Mouse (Mus musculus): Measurements from ENCODE around the gene Rnd2. TPM values are rescaled to one million over a fixed set of nuclear protein-coding genes. Genes with fewer than 3 reads are reported as not detected.
A peak's percentile ranks its signal among the peaks of the same experiment; 100 is the strongest.
"Not testable (repeated sequence)": the region's sequence is repeated elsewhere in the genome, so short reads cannot be mapped to it uniquely, and the experiment has no call there.

Gene Rnd2
- polyA plus RNA-seq, 1 experiment from 2014 or later: 7.9 TPM

DNA sequence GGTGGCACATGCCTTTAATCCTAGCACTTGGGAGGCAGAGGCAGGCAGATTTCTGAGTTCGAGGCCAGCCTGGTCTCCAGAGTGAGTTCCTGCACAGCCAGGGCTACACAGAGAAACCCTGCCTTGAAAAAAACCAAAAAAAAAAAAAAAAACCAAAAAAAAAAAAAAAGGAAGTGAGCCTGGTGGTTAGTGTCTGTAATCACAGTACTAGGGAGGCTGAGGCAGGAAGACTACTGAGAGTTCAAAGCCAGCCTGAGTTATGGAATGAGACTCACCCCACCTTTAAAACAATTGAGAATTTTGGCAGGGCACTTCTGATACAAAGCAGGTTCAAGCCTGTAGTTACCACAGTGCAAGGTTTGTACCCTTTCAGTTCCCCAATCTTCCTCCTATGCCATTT, 8.9 kb downstream of the Rnd2 start:
- H3K4me3 ChIP-seq; H3K27me3 ChIP-seq; H3K9me3 ChIP-seq; H3K27ac ChIP-seq; H3K36me3 ChIP-seq; H3K4me2 ChIP-seq; H3K9ac ChIP-seq; ATAC-seq (ENCODE audit: borderline replicate concordance, extremely low read depth, low FRiP score, low TSS enrichment); H3K4me1 ChIP-seq: not testable (repeated sequence)
- 75% methylated on average over 1 of the region's 1 CpGs for WGBS

DNA sequence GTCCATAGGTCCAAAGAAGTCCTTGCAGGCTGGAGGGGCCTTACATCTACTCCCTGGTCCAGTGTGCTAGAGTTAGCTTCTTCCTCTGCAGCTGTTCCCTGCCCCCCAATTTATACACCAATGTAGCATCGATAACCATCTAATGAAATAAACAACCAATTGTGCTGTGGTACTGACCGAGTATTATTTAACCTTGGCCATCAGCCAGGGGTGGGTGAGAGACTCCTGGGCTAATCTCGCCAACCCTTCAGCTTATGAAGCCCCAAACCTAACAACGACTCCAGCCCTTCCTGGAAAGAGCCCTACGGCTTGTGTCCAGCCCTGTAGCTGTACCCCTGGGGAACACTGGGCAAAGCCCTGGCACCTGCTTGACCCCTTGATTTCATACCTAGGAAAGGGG, 9.5 kb downstream of the Rnd2 start:
- no peak overlapping the region for H3K4me2 ChIP-seq
- no peaks in the 10 kb centered on the region for H3K36me3 ChIP-seq
- WGBS: 58% methylated on average over 5 of the region's 5 CpGs
- H3K4me1 ChIP-seq: peaks cover 4% of the 10 kb centered on the region; the same call in 1 of the 2 replicates
- no peak overlapping the region for H3K9ac ChIP-seq
- ATAC-seq (ENCODE audit: borderline replicate concordance, extremely low read depth, low FRiP score, low TSS enrichment): no peak
- H3K9me3 ChIP-seq: no peaks in the 10 kb centered on the region
- H3K27ac ChIP-seq: no peak overlapping the region
- no peaks in the 10 kb centered on the region for H3K27me3 ChIP-seq
- no peak overlapping the region for H3K4me3 ChIP-seq

DNA sequence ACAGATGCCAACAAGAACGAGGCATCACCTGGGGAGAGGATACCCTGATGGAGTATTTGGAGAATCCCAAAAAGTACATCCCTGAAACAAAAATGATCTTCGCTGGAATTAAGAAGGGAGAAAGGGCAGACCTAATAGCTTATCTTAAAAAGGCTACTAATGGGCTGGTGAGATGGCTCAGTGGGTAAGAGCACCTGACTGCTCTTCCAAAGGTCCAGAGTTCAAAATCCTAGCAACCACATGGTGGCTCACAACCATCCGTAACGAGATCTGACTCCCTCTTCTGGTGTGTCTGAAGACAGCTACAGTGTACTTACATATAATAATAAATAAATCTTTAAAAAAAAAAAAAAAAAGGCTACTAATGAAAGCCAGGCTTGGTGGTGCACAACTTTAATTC, 11.6 kb downstream of the Rnd2 start:
- H3K27ac ChIP-seq; H3K9ac ChIP-seq; H3K4me2 ChIP-seq; H3K4me3 ChIP-seq; H3K36me3 ChIP-seq; ATAC-seq (ENCODE audit: borderline replicate concordance, extremely low read depth, low FRiP score, low TSS enrichment); H3K4me1 ChIP-seq; H3K27me3 ChIP-seq; H3K9me3 ChIP-seq: not testable (repeated sequence)
- 79% methylated on average over 4 of the region's 4 CpGs for WGBS

DNA sequence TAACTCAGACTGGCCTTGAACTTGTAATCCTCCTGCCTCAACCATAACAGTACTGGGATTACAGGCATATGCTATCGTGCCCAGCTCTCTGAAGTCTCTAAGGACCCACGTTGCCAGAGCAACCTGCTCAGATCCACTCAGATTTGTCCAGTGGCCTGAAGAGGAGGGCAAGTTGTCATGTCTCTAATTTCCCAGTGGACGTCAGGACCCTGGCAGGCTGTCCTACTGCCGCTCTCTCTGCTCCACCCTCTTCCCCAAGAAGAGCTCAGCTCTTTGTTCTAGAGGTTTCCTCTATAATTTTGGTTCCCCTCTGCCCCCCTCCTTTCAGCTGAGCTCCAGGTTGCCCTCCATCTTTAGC, 12.4 kb downstream of the Rnd2 start:
- no peak for ATAC-seq (ENCODE audit: borderline replicate concordance, extremely low read depth, low FRiP score, low TSS enrichment)

DNA sequence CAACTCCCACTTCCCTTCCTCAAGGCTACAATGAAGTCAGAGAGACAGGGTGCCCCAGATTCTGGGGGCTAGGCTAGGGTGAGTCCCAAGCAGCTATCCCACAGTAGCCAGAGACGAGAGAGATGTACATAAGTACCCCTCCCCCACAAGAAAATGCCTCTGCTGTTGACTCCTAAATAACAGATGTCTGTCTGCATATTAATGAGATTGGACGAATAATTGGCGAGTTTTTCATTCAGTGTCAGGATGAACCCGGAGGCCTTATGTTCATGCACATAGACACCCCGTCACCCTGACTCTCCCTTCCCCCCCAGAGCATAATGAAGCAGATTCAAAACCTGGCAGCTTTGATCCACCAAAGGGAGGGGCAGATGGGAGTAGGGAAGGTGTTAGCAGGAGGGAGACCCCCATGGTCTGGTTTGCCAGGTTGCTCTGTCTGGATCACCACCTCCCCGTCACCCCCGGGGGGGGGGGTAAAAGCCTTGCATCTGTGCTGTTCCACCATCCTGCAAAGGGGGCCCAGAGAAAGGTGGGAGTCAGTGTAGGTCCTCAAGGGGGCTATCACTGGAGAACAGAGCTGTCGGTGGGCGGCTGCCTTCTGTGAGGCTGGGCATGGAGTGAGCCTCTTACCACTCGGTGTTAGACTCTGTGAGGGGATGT, 12.9 kb downstream of the Rnd2 start:
- no peak overlapping the region for H3K4me2 ChIP-seq
- H3K4me3 ChIP-seq: no peak overlapping the region
- ATAC-seq (ENCODE audit: borderline replicate concordance, extremely low read depth, low FRiP score, low TSS enrichment): no peak
- no peaks in the 10 kb centered on the region for H3K27me3 ChIP-seq
- H3K9ac ChIP-seq: no peak overlapping the region
- 55% methylated on average over 10 of the region's 10 CpGs for WGBS
- H3K27ac ChIP-seq: no peak overlapping the region
- no peaks in the 10 kb centered on the region for H3K36me3 ChIP-seq
- no peaks in the 10 kb centered on the region for H3K9me3 ChIP-seq
- peaks cover 7% of the 10 kb centered on the region; the same call in 1 of the 2 replicates for H3K4me1 ChIP-seq

More for the DNA sequence above, 12.4 kb downstream of the Rnd2 start:
- Histone ChIP-seq H3K4me2 (no peak overlapping the region), H3K9me3 (no peaks in the 10 kb centered on the region), H3K9ac (no peak overlapping the region), H3K27me3 (no peaks in the 10 kb centered on the region), H3K4me3 (no peak overlapping the region), H3K27ac (no peak overlapping the region), H3K36me3 (no peaks in the 10 kb centered on the region), H3K4me1 (peaks cover 7% of the 10 kb centered on the region; the same call in 1 of the 2 replicates)
- 43% methylated on average over 4 of the region's 4 CpGs for WGBS

DNA sequence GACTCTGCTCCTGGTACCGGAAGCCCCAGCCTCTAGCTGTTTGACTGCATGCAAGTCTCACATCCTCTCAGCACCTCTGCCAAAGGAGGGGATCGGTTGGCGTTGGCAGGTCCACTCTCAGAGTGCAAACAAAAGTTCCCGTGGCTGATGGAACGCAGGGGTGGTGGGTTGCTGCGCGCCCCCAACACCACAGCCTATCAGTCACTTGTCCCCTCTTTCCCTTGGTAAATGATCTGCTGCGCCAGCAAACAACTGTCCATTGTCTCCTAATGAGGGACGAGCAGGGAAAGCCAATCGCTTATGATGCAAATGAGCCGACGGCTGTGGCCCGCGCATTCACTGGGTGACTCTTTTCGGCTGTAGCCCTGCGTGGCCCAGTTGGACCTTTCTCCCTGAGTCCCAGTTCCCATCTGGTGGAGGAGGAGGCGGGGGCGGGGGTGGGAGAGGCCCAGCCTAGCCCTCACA, 14.4 kb downstream of the Rnd2 start:
- Histone ChIP-seq H3K4me3 (0 out of 2 replicates have a peak overlapping the region, but pooled peaks have one; percentile 12), H3K27ac (no peak overlapping the region), H3K27me3 (no peaks in the 10 kb centered on the region), H3K9me3 (no peaks in the 10 kb centered on the region), H3K4me1 (peaks cover 7% of the 10 kb centered on the region; the same call in 1 of the 2 replicates), H3K9ac (no peak overlapping the region), H3K4me2 (peak overlapping the region; percentile 38), H3K36me3 (no peaks in the 10 kb centered on the region)
- WGBS: 6% methylated on average over 18 of the region's 18 CpGs
- ATAC-seq (ENCODE audit: borderline replicate concordance, extremely low read depth, low FRiP score, low TSS enrichment): no peak

DNA sequence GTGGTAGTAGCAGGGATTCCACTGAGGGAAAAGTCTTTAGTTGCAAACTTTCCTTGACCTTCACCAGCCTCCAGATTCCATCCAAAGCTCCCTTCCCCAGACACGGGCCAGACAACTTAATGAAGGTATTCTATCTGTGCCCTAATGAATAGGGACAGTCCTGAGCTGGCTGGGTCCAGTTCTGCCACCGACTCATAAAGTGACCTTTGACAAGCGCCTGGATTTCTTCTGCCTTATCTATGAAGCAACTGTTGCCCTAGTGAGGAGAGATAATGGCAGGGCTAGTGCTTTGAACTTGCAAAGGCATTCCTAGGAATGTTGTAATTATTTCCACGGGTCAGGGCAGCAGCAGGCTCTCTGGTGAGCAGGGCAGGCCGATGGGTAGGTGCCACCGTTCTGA, 16.1 kb downstream of the Rnd2 start:
- H3K4me3 ChIP-seq: no peak overlapping the region
- no peaks in the 10 kb centered on the region for H3K27me3 ChIP-seq
- no peak overlapping the region for H3K9ac ChIP-seq
- no peaks in the 10 kb centered on the region for H3K9me3 ChIP-seq
- H3K36me3 ChIP-seq: no peaks in the 10 kb centered on the region
- H3K27ac ChIP-seq: no peak overlapping the region
- WGBS: 16% methylated on average over 6 of the region's 6 CpGs
- ATAC-seq (ENCODE audit: borderline replicate concordance, extremely low read depth, low FRiP score, low TSS enrichment): no peak
- H3K4me1 ChIP-seq: peaks cover 7% of the 10 kb centered on the region; the same call in 1 of the 2 replicates
- H3K4me2 ChIP-seq: no peak overlapping the region

DNA sequence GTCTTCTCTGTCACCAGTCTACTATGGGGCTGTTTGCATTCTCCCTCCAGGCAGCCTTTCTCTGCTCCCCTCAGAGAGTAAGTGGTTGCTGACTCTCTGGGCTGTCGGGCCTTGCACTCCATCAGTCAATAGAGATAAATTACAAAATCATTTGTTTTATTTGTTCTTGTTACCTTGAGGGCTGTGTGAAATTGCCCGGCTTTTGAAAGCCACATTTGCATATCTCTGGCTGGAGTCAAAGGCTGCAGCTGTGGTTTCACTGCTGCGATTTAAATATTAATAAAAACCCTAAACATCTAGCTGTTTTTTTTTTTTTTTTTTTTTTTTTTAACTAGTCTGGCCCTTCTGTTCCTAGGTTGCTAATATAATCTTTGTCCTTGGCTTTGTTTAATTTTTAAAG, 19.0 kb downstream of the Rnd2 start:
- 24% methylated on average over 3 of the region's 3 CpGs for WGBS

DNA sequence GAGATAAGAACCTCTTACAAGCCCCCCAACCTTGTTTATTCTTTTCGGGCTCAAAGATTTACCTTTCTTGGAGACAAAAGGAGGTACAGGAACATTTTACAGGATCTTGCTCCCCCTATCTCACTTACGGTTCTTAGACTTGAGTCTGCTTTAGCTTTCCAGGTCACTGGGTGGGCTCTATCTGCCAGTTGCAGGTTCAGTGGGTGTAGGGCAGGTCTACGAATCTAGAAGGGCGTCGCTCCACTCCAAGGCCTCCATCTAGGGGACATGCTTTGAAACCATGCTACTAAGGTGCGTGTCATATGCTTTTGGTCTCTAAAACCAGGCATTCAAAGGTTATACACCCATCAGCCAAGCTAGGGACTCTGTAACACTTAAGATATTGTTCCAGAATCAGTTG, 19.4 kb downstream of the Rnd2 start:
- Histone ChIP-seq H3K36me3 (peaks cover 17% of the 10 kb centered on the region; the same call in 1 of the 2 replicates), H3K27ac (no peak overlapping the region), H3K4me2 (no peak overlapping the region), H3K9ac (no peak overlapping the region), H3K4me1 (peaks cover 3% of the 10 kb centered on the region; the same call in 1 of the 2 replicates), H3K27me3 (no peaks in the 10 kb centered on the region), H3K9me3 (no peaks in the 10 kb centered on the region), H3K4me3 (no peak overlapping the region)
- no peak for ATAC-seq (ENCODE audit: borderline replicate concordance, extremely low read depth, low FRiP score, low TSS enrichment)
- 59% methylated on average over 6 of the region's 6 CpGs for WGBS

More for the DNA sequence above, 19.0 kb downstream of the Rnd2 start:
- ATAC-seq (ENCODE audit: borderline replicate concordance, extremely low read depth, low FRiP score, low TSS enrichment): no peak
- no peak overlapping the region for H3K4me3 ChIP-seq
- no peak overlapping the region for H3K9ac ChIP-seq
- no peaks in the 10 kb centered on the region for H3K9me3 ChIP-seq
- H3K4me2 ChIP-seq: no peak overlapping the region
- no peak overlapping the region for H3K27ac ChIP-seq
- H3K27me3 ChIP-seq: no peaks in the 10 kb centered on the region
- 0 out of 2 replicates have a peak, but pooled peaks cover 12% of the 10 kb centered on the region for H3K36me3 ChIP-seq
- H3K4me1 ChIP-seq: peaks cover 7% of the 10 kb centered on the region; the same call in 1 of the 2 replicates

DNA sequence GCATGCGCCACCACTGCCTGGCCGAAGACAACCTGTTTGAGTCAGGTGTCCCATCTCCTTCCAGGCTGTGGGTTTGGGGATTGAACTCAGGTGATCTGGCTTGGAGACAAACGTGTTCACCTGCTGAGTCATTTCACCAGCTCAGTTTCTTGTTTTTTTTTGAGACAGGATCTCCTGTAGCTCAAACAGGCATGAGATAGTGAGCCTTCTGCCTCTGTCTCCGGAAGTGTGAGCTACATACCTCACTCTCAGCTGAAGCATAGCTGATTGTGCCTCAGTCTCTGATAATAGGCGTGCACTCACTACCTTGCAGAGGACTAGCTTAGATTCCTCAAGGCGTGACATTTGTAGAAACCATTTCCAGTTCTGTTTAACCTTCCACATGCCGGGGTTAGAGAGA, 20.0 kb downstream of the Rnd2 start:
- no peak for ATAC-seq (ENCODE audit: borderline replicate concordance, extremely low read depth, low FRiP score, low TSS enrichment)
- no peaks in the 10 kb centered on the region for H3K4me1 ChIP-seq
- no peak overlapping the region for H3K4me3 ChIP-seq
- no peak overlapping the region for H3K9ac ChIP-seq
- no peak overlapping the region for H3K27ac ChIP-seq
- no peaks in the 10 kb centered on the region for H3K27me3 ChIP-seq
- H3K9me3 ChIP-seq: no peaks in the 10 kb centered on the region
- H3K36me3 ChIP-seq: peaks cover 22% of the 10 kb centered on the region; the same call in 1 of the 2 replicates
- WGBS: 75% methylated on average over 7 of the region's 7 CpGs
- H3K4me2 ChIP-seq: no peak overlapping the region

DNA sequence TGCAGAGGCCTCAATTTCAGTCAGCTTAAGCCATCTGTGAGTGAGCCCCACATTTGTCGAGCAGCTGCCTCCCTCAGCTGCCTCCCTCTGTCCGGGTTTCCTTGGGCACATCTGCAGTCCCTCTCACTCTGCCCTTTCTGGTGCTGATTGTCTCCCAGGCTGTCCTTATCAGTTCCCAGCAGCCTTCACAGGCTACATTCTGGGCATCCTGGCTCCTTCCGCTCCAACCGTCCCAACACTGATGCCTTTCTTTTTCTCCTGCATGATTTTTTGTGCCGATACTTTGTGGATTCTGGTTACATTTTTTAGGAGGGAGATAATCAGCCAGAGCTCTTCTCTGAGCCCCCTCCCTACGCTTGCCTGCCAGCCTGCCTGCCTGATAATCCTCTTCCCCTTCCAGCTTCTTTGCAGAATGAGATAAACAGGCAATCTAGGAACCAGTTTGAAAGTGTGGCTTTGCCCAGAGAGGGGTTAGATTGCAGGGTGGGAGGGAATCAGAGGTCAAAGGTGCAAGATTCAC, 20.8 kb downstream of the Rnd2 start:
- H3K27ac ChIP-seq: no peak overlapping the region
- H3K4me1 ChIP-seq: no peaks in the 10 kb centered on the region
- H3K4me2 ChIP-seq: no peak overlapping the region
- no peak overlapping the region for H3K9ac ChIP-seq
- peaks cover 23% of the 10 kb centered on the region; the same call in 1 of the 2 replicates for H3K36me3 ChIP-seq
- H3K4me3 ChIP-seq: no peak overlapping the region
- no peaks in the 10 kb centered on the region for H3K27me3 ChIP-seq
- WGBS: 35% methylated on average over 6 of the region's 6 CpGs
- H3K9me3 ChIP-seq: no peaks in the 10 kb centered on the region
- ATAC-seq (ENCODE audit: borderline replicate concordance, extremely low read depth, low FRiP score, low TSS enrichment): no peak

DNA sequence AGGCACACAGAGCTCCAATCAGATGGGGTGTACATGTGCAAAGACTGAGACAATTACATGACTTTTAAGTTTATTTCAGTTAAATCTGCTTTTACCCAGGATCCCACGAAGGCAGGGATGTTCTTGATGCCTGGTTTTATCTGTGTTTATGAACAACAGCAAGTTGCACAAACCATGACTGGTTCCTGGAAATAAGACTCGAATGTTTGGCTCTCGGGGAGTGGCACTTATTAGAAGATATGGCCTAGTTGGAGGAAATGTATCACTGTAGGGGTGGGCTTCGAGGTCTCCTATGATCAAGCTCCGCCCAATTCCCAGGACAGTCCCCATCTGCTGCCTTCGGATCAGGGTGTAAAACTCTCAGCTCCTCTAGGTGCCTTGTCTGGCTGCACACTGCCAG, 21.3 kb downstream of the Rnd2 start:
- H3K4me3 ChIP-seq: no peak overlapping the region
- no peak for ATAC-seq (ENCODE audit: borderline replicate concordance, extremely low read depth, low FRiP score, low TSS enrichment)
- H3K4me1 ChIP-seq: no peaks in the 10 kb centered on the region
- WGBS: 62% methylated on average over 6 of the region's 6 CpGs
- peaks cover 23% of the 10 kb centered on the region; the same call in 1 of the 2 replicates for H3K36me3 ChIP-seq
- no peaks in the 10 kb centered on the region for H3K27me3 ChIP-seq
- no peaks in the 10 kb centered on the region for H3K9me3 ChIP-seq
- no peak overlapping the region for H3K27ac ChIP-seq
- no peak overlapping the region for H3K4me2 ChIP-seq
- H3K9ac ChIP-seq: no peak overlapping the region

Measured in lung, embryonic 15.5 days (tissue).